Mouse (Mus musculus) forebrain, embryonic 13.5 days (tissue): ENCODE results near the gene Slc22a12. TPM values are rescaled to one million over a fixed set of nuclear protein-coding genes. Genes with fewer than 3 reads are reported as not detected.

Experiments
- ATAC-seq: fragments of 200-750 bp; cut with Nextera tagmentation; 2 replicates; pipeline ENCODE4 v1.8.0; 2017
- H3K27ac ChIP-seq: fragments of 300-500 bp; sonication (generic); 2 replicates; pipeline ENCODE4 v1.5.1; 2015; ENCODE audit warnings: inconsistent platforms, mild to moderate bottlenecking, moderate library complexity
- H3K27me3 ChIP-seq: fragments of 300-500 bp; sonication (generic); 2 replicates; pipeline ENCODE4 v1.6.1; 2015; ENCODE audit warnings: mild to moderate bottlenecking, inconsistent platforms
- H3K36me3 ChIP-seq: fragments of 300-500 bp; sonication (generic); 2 replicates; pipeline ENCODE4 v1.6.1; 2015; ENCODE audit warnings: mild to moderate bottlenecking, inconsistent platforms; ENCODE audit not compliant: poor library complexity, severe bottlenecking
- H3K4me1 ChIP-seq: fragments of 300-500 bp; sonication (generic); 2 replicates; pipeline ENCODE4 v1.6.1; 2015; ENCODE audit warnings: inconsistent platforms
- H3K4me2 ChIP-seq: fragments of 300-500 bp; sonication (generic); 2 replicates; pipeline ENCODE4 v1.6.1; 2015; ENCODE audit warnings: inconsistent platforms, mild to moderate bottlenecking, moderate library complexity
- H3K4me3 ChIP-seq: fragments of 300-500 bp; sonication (generic); 2 replicates; pipeline ENCODE4 v1.5.1; 2015; ENCODE audit warnings: mild to moderate bottlenecking, inconsistent platforms
- H3K9ac ChIP-seq: fragments of 300-500 bp; sonication (generic); 2 replicates; pipeline ENCODE4 v1.6.1; 2015; ENCODE audit warnings: mild to moderate bottlenecking, inconsistent platforms
- H3K9me3 ChIP-seq: fragments of 300-500 bp; sonication (generic); replicated peaks from 2 replicates; pipeline ENCODE4 v1.6.1; 2016; ENCODE audit warnings: inconsistent platforms
- WGBS: fragments of 180-500 bp; shearing (Covaris S2); methylation state at CpG from one replicate; pipeline ENCODE4 v1.1.7; 2015; 5-methylcytosine and 5-hydroxymethylcytosine counted together
- microRNA-seq: library from miRNA; unstranded; fragments of <30 nt; microRNA quantifications from one replicate; pipeline ENCODE4, GENCODE M21; 2016
- polyA plus RNA-seq: library from polyadenylated mRNA; unstranded; fragments of >200 nt; fragmentation: Nextera tagmentation; extraction: Ambion mirVana; gene quantifications from 2 replicates; pipeline ENCODE4 v1.2.1, GENCODE M21; 2015

Gene Slc22a12
- polyA plus RNA-seq, 1 experiment from 2014 or later = not detected

GRCm38 (mm10) chr19:6496462-6497149 lies 46.2 kb downstream of the Slc22a12 start:
- peak; percentile 19; the same call in 1 of the 2 replicates for ATAC-seq
- peaks cover 7% of the 10 kb centered on the region; the same call in 1 of the 2 replicates for H3K27me3 ChIP-seq
- H3K27ac ChIP-seq = peak overlapping the region; percentile 89; the same call in 1 of the 2 replicates
- H3K9me3 ChIP-seq = no peaks in the 10 kb centered on the region
- peak overlapping the region; percentile 96 for H3K4me2 ChIP-seq
- WGBS = 9% methylated on average over 6 of the region's 6 CpGs
- no peaks in the 10 kb centered on the region for H3K36me3 ChIP-seq
- peak overlapping the region; percentile 81 for H3K4me3 ChIP-seq
- peaks cover 60% of the 10 kb centered on the region for H3K4me1 ChIP-seq
- peak overlapping the region; percentile 97 for H3K9ac ChIP-seq

GRCm38 (mm10) chr19:6495714-6496113 lies 47.1 kb downstream of the Slc22a12 start:
- no peak overlapping the region for H3K4me2 ChIP-seq
- H3K36me3 ChIP-seq = no peaks in the 10 kb centered on the region
- H3K27ac ChIP-seq = no peak overlapping the region; the same call in 1 of the 2 replicates
- 35% methylated on average over 8 of the region's 8 CpGs for WGBS
- H3K4me3 ChIP-seq = no peak overlapping the region
- peaks cover 9% of the 10 kb centered on the region for H3K27me3 ChIP-seq
- no peaks in the 10 kb centered on the region for H3K9me3 ChIP-seq
- ATAC-seq = no peak
- peaks cover 51% of the 10 kb centered on the region for H3K4me1 ChIP-seq
- no peak overlapping the region; the same call in 1 of the 2 replicates for H3K9ac ChIP-seq

- no peak overlapping the region for H3K4me2 ChIP-seq
- H3K27me3 ChIP-seq = peaks cover 12% of the 10 kb centered on the region
- WGBS = 74% methylated on average over 18 of the region's 18 CpGs
- no peaks in the 10 kb centered on the region for H3K36me3 ChIP-seq
- no peak overlapping the region for H3K27ac ChIP-seq
- H3K9me3 ChIP-seq = no peaks in the 10 kb centered on the region
- H3K4me3 ChIP-seq = no peak overlapping the region
- ATAC-seq = no peak
- H3K4me1 ChIP-seq = peaks cover 40% of the 10 kb centered on the region
- H3K9ac ChIP-seq = peak overlapping the region; percentile 34; the same call in 1 of the 2 replicates
Observed at GRCm38 (mm10) chr19:6494504-6495170, 48.2 kb downstream of the Slc22a12 start.

GRCm38 (mm10) chr19:6494032-6494431 lies 48.8 kb downstream of the Slc22a12 start:
- WGBS = 75% methylated on average over 7 of the region's 7 CpGs
- no peak for ATAC-seq
- Histone ChIP-seq H3K4me2 (no peak overlapping the region), H3K4me1 (peaks cover 37% of the 10 kb centered on the region), H3K36me3 (no peaks in the 10 kb centered on the region), H3K9ac (no peak overlapping the region), H3K4me3 (no peak overlapping the region), H3K9me3 (no peaks in the 10 kb centered on the region), H3K27ac (no peak overlapping the region), H3K27me3 (peaks cover 7% of the 10 kb centered on the region; the same call in 1 of the 2 replicates)

- Histone ChIP-seq H3K4me2 (no peak overlapping the region), H3K4me1 (peaks cover 29% of the 10 kb centered on the region), H3K36me3 (no peaks in the 10 kb centered on the region), H3K27ac (no peak overlapping the region), H3K27me3 (peaks cover 6% of the 10 kb centered on the region; the same call in 1 of the 2 replicates), H3K9me3 (no peaks in the 10 kb centered on the region), H3K9ac (no peak overlapping the region), H3K4me3 (no peak overlapping the region)
- no peak for ATAC-seq
- WGBS = 84% methylated on average over 7 of the region's 7 CpGs
Observed at GRCm38 (mm10) chr19:6493219-6493618, 49.6 kb downstream of the Slc22a12 start.

- Histone ChIP-seq H3K9ac (no peak overlapping the region), H3K4me1 (peaks cover 25% of the 10 kb centered on the region), H3K4me3 (no peak overlapping the region), H3K4me2 (no peak overlapping the region), H3K9me3 (no peaks in the 10 kb centered on the region), H3K27ac (peak overlapping the region; percentile 31; the same call in 1 of the 2 replicates), H3K36me3 (no peaks in the 10 kb centered on the region), H3K27me3 (peaks cover 6% of the 10 kb centered on the region; the same call in 1 of the 2 replicates)
- 20% methylated on average over 12 of the region's 12 CpGs for WGBS
- ATAC-seq = no peak
Observed at GRCm38 (mm10) chr19:6492124-6492523, 50.7 kb downstream of the Slc22a12 start.

GRCm38 (mm10) chr19:6491538-6491937 lies 51.3 kb downstream of the Slc22a12 start:
- Histone ChIP-seq H3K36me3 (no peaks in the 10 kb centered on the region), H3K4me1 (peaks cover 21% of the 10 kb centered on the region), H3K9me3 (no peaks in the 10 kb centered on the region), H3K27me3 (peaks cover 6% of the 10 kb centered on the region; the same call in 1 of the 2 replicates), H3K4me3 (no peak overlapping the region), H3K27ac (no peak overlapping the region), H3K9ac (no peak overlapping the region; the same call in 1 of the 2 replicates), H3K4me2 (no peak overlapping the region)
- ATAC-seq = no peak
- 88% methylated on average over 8 of the region's 8 CpGs for WGBS

- no peak overlapping the region for H3K27ac ChIP-seq
- peak; percentile 72 for ATAC-seq
- no peaks in the 10 kb centered on the region; the same call in 1 of the 2 replicates for H3K36me3 ChIP-seq
- H3K4me3 ChIP-seq = no peak overlapping the region
- peaks cover 6% of the 10 kb centered on the region; the same call in 1 of the 2 replicates for H3K27me3 ChIP-seq
- no peak overlapping the region for H3K4me2 ChIP-seq
- no peaks in the 10 kb centered on the region for H3K9me3 ChIP-seq
- peaks cover 10% of the 10 kb centered on the region for H3K4me1 ChIP-seq
- no peak overlapping the region for H3K9ac ChIP-seq
- WGBS = 0% methylated on average over 4 of the region's 4 CpGs
Observed at GRCm38 (mm10) chr19:6489030-6489429, 53.8 kb downstream of the Slc22a12 start.

Small RNA genes within 50 kb of the gene (microRNA-seq; reads per million reads assigned to microRNA genes)
- not detected for gene Gm26460

Other genes starting within 250 kb of the Slc22a12 start
- gene Cdc42bpg, start 236.6 kb downstream of the Slc22a12 start, polyA plus RNA-seq = 0.22 and 0.39 TPM in 2 replicates
- 83.8 and 92.4 TPM in 2 replicates for gene Men1, start 208.1 kb downstream of the Slc22a12 start, polyA plus RNA-seq
- gene Map4k2, start 201.9 kb downstream of the Slc22a12 start, polyA plus RNA-seq = 11.3 and 15.4 TPM in 2 replicates
- 134 and 139 TPM in 2 replicates for gene Sf1, start 179.3 kb downstream of the Slc22a12 start, polyA plus RNA-seq
- 2.0 and 2.1 TPM in 2 replicates for gene Pygm, start 158.6 kb downstream of the Slc22a12 start, polyA plus RNA-seq
- gene Rasgrp2, start 143.7 kb downstream of the Slc22a12 start, polyA plus RNA-seq = 21.1 and 25.1 TPM in 2 replicates
- gene Nrxn2, start 124.3 kb downstream of the Slc22a12 start, polyA plus RNA-seq = 16.9 and 18.1 TPM in 2 replicates